Mouse (Mus musculus): ENCODE data around the gene Eif1ad. TPM values are rescaled to one million over a fixed set of nuclear protein-coding genes. Genes with fewer than 3 reads are reported as not detected.

Gene Eif1ad
- polyA plus RNA-seq, 2 experiments = 22.0 to 22.9 TPM

DNA sequence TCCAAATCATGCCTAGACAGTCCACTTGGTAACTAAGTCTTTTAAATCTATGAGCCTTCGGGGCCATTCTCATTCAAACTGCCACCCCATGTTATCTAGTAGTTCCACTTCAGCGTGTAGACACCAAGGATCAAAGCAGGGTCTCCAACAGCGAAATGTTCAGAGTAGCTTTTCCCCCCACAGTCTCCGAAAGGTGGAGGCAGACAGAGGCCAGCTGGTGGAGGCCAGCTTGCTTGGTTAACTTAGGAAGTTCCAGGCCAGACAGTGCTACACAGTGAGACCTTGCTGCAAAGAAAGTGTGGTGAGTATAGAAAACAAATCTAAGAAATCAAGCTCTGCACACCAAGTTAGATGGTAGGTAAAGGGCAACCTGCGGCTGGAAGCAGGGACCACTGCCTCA lies 44.1 kb downstream of the Eif1ad start:
- Histone ChIP-seq H3K9me3 (ENCODE audit: control insufficient read depth, low read length) (no peaks in the 10 kb centered on the region), H3K27me3 (ENCODE audit: control insufficient read depth, insufficient read depth, low read length) (no peaks in the 10 kb centered on the region), H3K36me3 (replicated peaks; ENCODE audit: control insufficient read depth, insufficient read depth, low read depth) (no peaks in the 10 kb centered on the region), H3K4me3 (ENCODE audit: insufficient read depth in 1 of 2, low read depth in 2 of 2, low read length in 2 of 2) (no peak overlapping the region), H3K27ac (no peak overlapping the region), H3K4me2 (ENCODE audit: low read depth) (no peak overlapping the region), H3K9ac (replicated peaks) (no peak overlapping the region), H3K4me1 (replicated peaks; ENCODE audit: control insufficient read depth in 2 of 2, insufficient read depth in 2 of 2, low read length in 1 of 2) (peaks cover 0 to 13% of the 10 kb centered on the region in 2 experiments; a peak in 3 of 4 replicates)
- 74% methylated on average over 5 of the region's 5 CpGs for WGBS (ENCODE audit: insufficient replicate concordance)
- ATAC-seq (ENCODE audit: insufficient read depth) (no peak), DNase-seq (ENCODE audit: low read depth in 3 of 3, low spot score in 3 of 3) (no peak)
- TF ChIP-seq EP300 (IDR thresholded peaks at IDR 0.05; ENCODE audit: low read depth) (no peak), CTCF (IDR thresholded peaks at IDR 0.05; ENCODE audit: low read depth) (no peak)

DNA sequence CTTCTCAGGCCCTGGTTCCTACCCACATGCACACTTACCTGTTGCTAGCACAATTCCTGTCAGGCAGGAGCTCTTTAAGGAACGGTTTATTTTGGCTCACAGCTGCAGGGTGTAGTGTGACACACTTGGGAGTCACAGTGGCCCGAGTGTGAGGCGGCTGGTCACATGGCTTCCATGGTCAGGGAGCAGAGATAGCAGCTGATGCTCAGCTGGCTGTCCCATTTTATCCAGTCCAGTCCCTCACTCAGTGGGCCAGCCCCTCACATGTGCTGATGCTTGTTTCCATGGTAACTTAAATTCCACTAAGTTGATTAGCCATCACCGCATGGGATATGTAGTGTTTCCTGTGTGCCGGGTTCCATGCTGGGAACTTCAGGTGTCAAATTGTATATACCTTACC lies 45.4 kb downstream of the Eif1ad start:
- ATAC-seq (ENCODE audit: insufficient read depth) = no peak
- no peak for TF ChIP-seq EP300 (IDR thresholded peaks at IDR 0.05; ENCODE audit: low read depth)
- no peak overlapping the region for H3K9ac ChIP-seq (replicated peaks)
- no peak overlapping the region for H3K4me2 ChIP-seq (ENCODE audit: low read depth)
- no peaks in the 10 kb centered on the region for H3K9me3 ChIP-seq (ENCODE audit: control insufficient read depth, low read length)
- 68% methylated on average over 5 of the region's 5 CpGs for WGBS (ENCODE audit: insufficient replicate concordance)
- no peaks in the 10 kb centered on the region for H3K27me3 ChIP-seq (ENCODE audit: control insufficient read depth, insufficient read depth, low read length)
- peaks cover 0 to 9% of the 10 kb centered on the region in 2 experiments; a peak in 3 of 4 replicates for H3K4me1 ChIP-seq (replicated peaks; ENCODE audit: control insufficient read depth in 2 of 2, insufficient read depth in 2 of 2, low read length in 1 of 2)
- no peak overlapping the region for H3K4me3 ChIP-seq (ENCODE audit: insufficient read depth in 1 of 2, low read depth in 2 of 2, low read length in 2 of 2)
- no peak overlapping the region for H3K27ac ChIP-seq
- no peaks in the 10 kb centered on the region for H3K36me3 ChIP-seq (replicated peaks; ENCODE audit: control insufficient read depth, insufficient read depth, low read depth)
- no peak for DNase-seq (ENCODE audit: low read depth in 3 of 3, low spot score in 3 of 3)

DNA sequence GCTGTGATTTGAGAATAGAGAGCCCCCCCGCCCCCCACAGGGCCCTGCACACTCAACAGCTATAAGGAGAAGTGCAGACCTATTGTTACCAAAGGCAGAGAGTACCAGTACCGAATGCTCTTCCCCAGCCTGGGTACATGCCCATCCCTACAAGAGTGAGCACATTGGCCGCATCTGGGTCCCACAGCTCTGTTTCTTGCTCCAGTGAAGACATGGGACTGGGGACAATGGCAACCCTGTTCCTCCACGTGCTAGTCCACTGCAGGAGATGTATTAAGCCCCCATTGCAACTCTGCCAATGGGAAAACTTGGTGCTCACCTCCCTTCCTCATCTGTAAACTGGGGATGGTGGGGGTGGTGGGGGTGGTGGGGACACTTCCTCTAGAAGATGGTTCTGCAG lies 47.3 kb downstream of the Eif1ad start:
- WGBS (ENCODE audit: insufficient replicate concordance) = 60% methylated on average over 4 of the region's 4 CpGs
- TF ChIP-seq CTCF (IDR thresholded peaks at IDR 0.05; ENCODE audit: low read depth) (no peak), EP300 (IDR thresholded peaks at IDR 0.05; ENCODE audit: low read depth) (no peak)
- DNase-seq (ENCODE audit: low read depth in 3 of 3, low spot score in 3 of 3) (no peak), ATAC-seq (ENCODE audit: insufficient read depth) (no peak)
- Histone ChIP-seq H3K9ac (replicated peaks) (no peak overlapping the region), H3K36me3 (replicated peaks; ENCODE audit: control insufficient read depth, insufficient read depth, low read depth) (no peaks in the 10 kb centered on the region), H3K4me1 (replicated peaks; ENCODE audit: control insufficient read depth in 2 of 2, insufficient read depth in 2 of 2, low read length in 1 of 2) (peaks cover 0 to 3% of the 10 kb centered on the region in 2 experiments; a peak in 1 of 4 replicates), H3K4me3 (ENCODE audit: insufficient read depth in 1 of 2, low read depth in 2 of 2, low read length in 2 of 2) (no peak overlapping the region), H3K4me2 (ENCODE audit: low read depth) (no peak overlapping the region), H3K27ac (no peak overlapping the region), H3K9me3 (ENCODE audit: control insufficient read depth, low read length) (no peaks in the 10 kb centered on the region), H3K27me3 (ENCODE audit: control insufficient read depth, insufficient read depth, low read length) (no peaks in the 10 kb centered on the region)

DNA sequence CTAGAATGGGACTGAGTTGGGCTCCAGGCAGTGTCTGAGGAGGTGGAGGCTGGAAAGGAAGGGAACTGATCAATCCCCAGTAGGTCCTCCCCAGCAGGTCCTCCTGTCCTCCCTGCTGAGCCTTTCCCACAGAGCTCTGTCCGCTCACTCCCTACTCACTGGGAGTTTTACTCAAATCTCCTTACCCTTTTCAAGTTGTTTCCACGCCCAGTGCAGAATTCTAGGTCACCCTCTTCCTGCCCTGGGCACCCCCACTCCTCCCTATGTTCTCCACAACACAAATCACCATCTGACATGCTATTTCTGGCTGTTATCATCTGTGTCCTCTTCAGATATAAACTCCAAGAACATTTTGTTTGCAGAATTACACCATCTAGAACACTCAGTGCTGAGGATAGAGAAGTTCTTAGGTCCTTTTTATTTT lies 48.0 kb downstream of the Eif1ad start:
- DNase-seq (ENCODE audit: low read depth in 3 of 3, low spot score in 3 of 3) (no peak), ATAC-seq (ENCODE audit: insufficient read depth) (no peak)
- Histone ChIP-seq H3K4me2 (ENCODE audit: low read depth) (no peak overlapping the region), H3K4me3 (ENCODE audit: insufficient read depth in 1 of 2, low read depth in 2 of 2, low read length in 2 of 2) (no peak overlapping the region), H3K9ac (replicated peaks) (no peak overlapping the region), H3K4me1 (replicated peaks; ENCODE audit: control insufficient read depth in 2 of 2, insufficient read depth in 2 of 2, low read length in 1 of 2) (no peaks in the 10 kb centered on the region), H3K36me3 (replicated peaks; ENCODE audit: control insufficient read depth, insufficient read depth, low read depth) (no peaks in the 10 kb centered on the region), H3K27ac (no peak overlapping the region), H3K27me3 (ENCODE audit: control insufficient read depth, insufficient read depth, low read length) (no peaks in the 10 kb centered on the region), H3K9me3 (ENCODE audit: control insufficient read depth, low read length) (no peaks in the 10 kb centered on the region)
- 49% methylated on average over 2 of the region's 2 CpGs for WGBS (ENCODE audit: insufficient replicate concordance)
- TF ChIP-seq CTCF (IDR thresholded peaks at IDR 0.05; ENCODE audit: low read depth) (no peak), EP300 (IDR thresholded peaks at IDR 0.05; ENCODE audit: low read depth) (no peak)

DNA sequence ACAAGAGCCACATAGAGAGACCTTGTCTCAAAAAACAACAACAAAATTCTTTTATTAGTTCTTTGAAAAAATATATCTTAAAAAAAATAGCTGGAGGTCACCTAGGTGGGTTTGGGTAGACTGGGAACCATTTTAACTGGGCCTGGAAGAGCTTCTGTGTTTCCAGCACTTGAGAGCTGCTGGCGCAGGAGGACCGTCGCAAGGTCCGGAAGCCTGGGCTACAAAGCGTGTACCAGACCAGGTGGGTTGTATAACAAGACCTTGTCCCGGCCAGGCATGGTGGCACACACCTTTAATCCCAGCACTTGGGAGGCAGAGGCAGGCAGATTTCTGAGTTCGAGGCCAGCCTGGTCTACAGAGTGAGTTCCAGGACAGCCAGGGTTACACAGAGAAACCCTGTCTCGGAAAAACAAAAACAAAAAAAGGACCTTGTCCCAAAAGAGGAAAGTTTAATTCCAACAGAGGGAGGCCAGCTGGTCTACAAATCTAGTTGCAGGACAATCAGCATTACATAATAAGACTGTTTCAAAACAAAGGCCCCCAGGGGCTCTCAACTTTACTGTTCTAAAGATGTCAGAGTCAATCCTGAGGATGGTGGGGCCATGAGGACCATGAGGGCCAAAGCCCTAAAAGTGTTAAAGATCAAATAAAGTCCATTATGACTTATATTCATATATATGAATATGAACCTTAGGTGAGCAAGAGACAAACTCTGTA lies 52.4 kb downstream of the Eif1ad start:
- no peak overlapping the region for H3K4me3 ChIP-seq (ENCODE audit: insufficient read depth in 1 of 2, low read depth in 2 of 2, low read length in 2 of 2)
- TF ChIP-seq CTCF (IDR thresholded peaks at IDR 0.05; ENCODE audit: low read depth) (no peak), EP300 (IDR thresholded peaks at IDR 0.05; ENCODE audit: low read depth) (no peak)
- no peak overlapping the region for H3K4me2 ChIP-seq (ENCODE audit: low read depth)
- no peak for ATAC-seq (ENCODE audit: insufficient read depth)
- H3K27me3 ChIP-seq (ENCODE audit: control insufficient read depth, insufficient read depth, low read length) = no peaks in the 10 kb centered on the region
- no peak for DNase-seq (ENCODE audit: low read depth in 3 of 3, low spot score in 3 of 3)
- H3K27ac ChIP-seq = no peak overlapping the region
- no peaks in the 10 kb centered on the region for H3K9me3 ChIP-seq (ENCODE audit: control insufficient read depth, low read length)
- peaks cover 2% of the 10 kb centered on the region for H3K36me3 ChIP-seq (replicated peaks; ENCODE audit: control insufficient read depth, insufficient read depth, low read depth)
- no peak overlapping the region for H3K9ac ChIP-seq (replicated peaks)
- H3K4me1 ChIP-seq (replicated peaks; ENCODE audit: control insufficient read depth in 2 of 2, insufficient read depth in 2 of 2, low read length in 1 of 2) = peaks cover 4% of the 10 kb centered on the region in 2 experiments; a peak in 2 of 4 replicates
- 86% methylated on average over 8 of the region's 8 CpGs for WGBS (ENCODE audit: insufficient replicate concordance)

Measured in liver, embryonic 14.5 days (tissue).